Mouse (Mus musculus): ENCODE data around the gene Cacna1g. TPM values are rescaled to one million over a fixed set of nuclear protein-coding genes. Genes with fewer than 3 reads are reported as not detected.
A peak's percentile ranks its signal among the peaks of the same experiment; 100 is the strongest.

Cacna1g gene
- 30.0 and 30.5 TPM in 2 replicates for polyA plus RNA-seq (2014; fragmentation: Nextera tagmentation; extraction: Ambion mirVana)

DNA sequence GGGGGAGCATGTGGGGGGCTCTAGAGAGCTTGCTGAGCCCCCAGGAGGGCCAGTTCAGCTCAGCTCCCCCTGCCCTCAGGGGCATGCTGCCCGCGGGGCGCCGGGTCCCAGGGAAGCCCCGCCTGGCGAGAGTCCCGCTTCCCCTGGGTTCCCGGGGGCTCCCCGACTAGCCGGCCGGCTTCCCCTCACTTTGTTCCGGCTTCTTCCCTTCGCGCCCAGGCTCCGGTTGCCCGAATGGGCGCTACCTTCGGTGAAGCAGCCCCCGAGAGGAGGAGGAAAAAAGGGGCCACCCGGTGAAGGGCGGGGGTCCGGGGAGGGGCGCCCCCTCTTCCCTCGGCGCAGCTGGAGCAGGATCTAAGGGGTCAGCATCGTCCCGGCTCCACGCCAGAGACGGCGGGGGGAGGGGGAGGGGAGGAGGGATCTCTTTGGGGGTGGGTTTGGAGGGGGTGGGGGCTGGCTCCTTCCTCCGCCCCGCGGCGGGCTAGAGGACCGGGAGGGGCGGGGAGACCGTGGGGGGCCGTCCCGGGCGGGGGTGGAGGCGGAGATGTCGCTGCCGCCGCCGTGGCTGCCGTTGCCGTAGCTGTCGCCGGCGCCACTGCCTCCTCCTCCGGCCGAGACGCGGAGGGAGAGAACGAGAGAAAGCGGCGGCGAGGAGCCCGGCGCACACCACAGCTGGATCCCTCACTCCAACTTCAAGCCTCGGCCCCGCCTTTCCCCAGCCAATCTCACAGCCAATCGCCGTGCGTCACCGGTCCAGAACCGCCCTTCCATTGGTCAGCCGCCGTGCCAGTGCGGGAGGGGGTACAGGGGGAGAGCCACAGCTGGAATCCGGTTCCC, at the start of gene Cacna1g:
Gene Cacna1g, minus strand, starts transcription at position 492 of the 837 bp plus-strand sequence.
- ATAC-seq (ENCODE audit: low read depth) = peak; percentile 93
- H3K4me1 ChIP-seq (ENCODE audit: control insufficient read depth, insufficient read depth, low read length) = peaks cover 28% of the 10 kb centered on the region

DNA sequence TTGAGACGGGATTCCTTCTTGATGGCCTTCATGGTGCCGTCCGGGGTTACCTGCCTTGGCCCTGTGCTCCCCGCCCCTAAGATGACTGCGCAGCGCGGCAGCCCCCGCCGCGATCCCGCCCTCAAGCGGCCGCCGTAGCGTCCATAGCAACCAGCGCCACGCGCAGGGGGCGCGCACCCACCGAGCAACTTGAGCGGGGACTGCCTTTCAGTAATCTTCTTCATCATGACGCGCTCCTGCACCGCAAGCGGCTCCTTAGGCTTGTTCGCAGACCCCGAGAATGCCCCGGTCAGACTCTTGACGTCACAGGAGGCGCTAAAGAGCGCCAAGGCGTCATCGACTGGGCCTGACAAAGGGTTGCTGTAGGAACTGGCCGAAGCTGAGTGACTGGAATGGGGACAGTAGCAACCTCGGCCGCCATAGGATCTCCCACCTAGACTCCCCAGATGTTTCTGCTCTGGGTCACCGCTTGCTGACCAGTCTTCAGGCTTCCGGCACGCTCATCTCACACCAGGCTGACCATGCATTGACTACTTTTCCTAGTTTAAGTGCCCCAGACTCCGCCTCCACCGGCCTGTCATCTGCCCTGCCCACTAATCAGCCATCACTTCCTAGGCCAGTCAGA, 47.3 kb upstream of the Cacna1g start, which contains the start of gene Mycbpap:
Gene Mycbpap, minus strand, starts transcription at position 524 of the 625 bp plus-strand sequence.
- peaks cover 5% of the 10 kb centered on the region; the same call in 1 of the 2 replicates for H3K4me1 ChIP-seq (ENCODE audit: control insufficient read depth, insufficient read depth, low read length)
- peak; percentile 70 for ATAC-seq (ENCODE audit: low read depth)
- peak within 1 kb of the TSS; percentile 64 for H3K9ac ChIP-seq (ENCODE audit: low read depth, low read length)
- no peaks in the 10 kb centered on the region for H3K27me3 ChIP-seq (replicated peaks; ENCODE audit: control insufficient read depth, insufficient read depth, low read length)
- peak; percentile 72 for DNase-seq (ENCODE audit: low spot score)
- under 1% methylated on average over 36 of the region's 42 CpGs for WGBS
- H3K27ac ChIP-seq (replicated peaks; ENCODE audit: low read depth, low read length) = no peak within 1 kb of the TSS
- peak within 1 kb of the TSS; percentile 44 for H3K4me3 ChIP-seq (ENCODE audit: low read depth, low read length)
- no peaks in the 10 kb centered on the region for H3K9me3 ChIP-seq (ENCODE audit: control insufficient read depth, low read length)
- H3K36me3 ChIP-seq (ENCODE audit: control insufficient read depth, insufficient read depth, low read length) = no peaks in the 10 kb centered on the region
- peak within 1 kb of the TSS; percentile 82 for H3K4me2 ChIP-seq (ENCODE audit: low read depth, low read length)

More for the DNA sequence above, at the start of gene Cacna1g:
- Histone ChIP-seq H3K9ac (ENCODE audit: low read depth, low read length) (peak within 1 kb of the TSS; percentile 92), H3K27me3 (replicated peaks; ENCODE audit: control insufficient read depth, insufficient read depth, low read length) (peaks cover 11% of the 10 kb centered on the region; the same call in 1 of the 2 replicates), H3K4me3 (ENCODE audit: low read depth, low read length) (peak within 1 kb of the TSS; percentile 81), H3K9me3 (ENCODE audit: control insufficient read depth, low read length) (no peaks in the 10 kb centered on the region), H3K27ac (replicated peaks; ENCODE audit: low read depth, low read length) (peak within 1 kb of the TSS; percentile 97), H3K36me3 (ENCODE audit: control insufficient read depth, insufficient read depth, low read length) (no peaks in the 10 kb centered on the region), H3K4me2 (ENCODE audit: low read depth, low read length) (peak within 1 kb of the TSS; percentile 61)
- 2% methylated on average over 27 of the region's 71 CpGs for WGBS
- DNase-seq (ENCODE audit: low spot score) = peak; percentile 97

- WGBS = 38% methylated on average over 8 of the region's 9 CpGs
- Histone ChIP-seq H3K9me3 (ENCODE audit: control insufficient read depth, low read length) (0 out of 2 replicates have a peak, but pooled peaks cover 5% of the 10 kb centered on the region), H3K36me3 (ENCODE audit: control insufficient read depth, insufficient read depth, low read length) (no peaks in the 10 kb centered on the region), H3K27ac (replicated peaks; ENCODE audit: low read depth, low read length) (no peak overlapping the region), H3K9ac (ENCODE audit: low read depth, low read length) (no peak overlapping the region), H3K4me3 (ENCODE audit: low read depth, low read length) (no peak overlapping the region), H3K27me3 (replicated peaks; ENCODE audit: control insufficient read depth, insufficient read depth, low read length) (no peaks in the 10 kb centered on the region), H3K4me1 (ENCODE audit: control insufficient read depth, insufficient read depth, low read length) (no peaks in the 10 kb centered on the region), H3K4me2 (ENCODE audit: low read depth, low read length) (no peak overlapping the region)
- peak; percentile 68 for DNase-seq (ENCODE audit: low spot score)
- no peak for ATAC-seq (ENCODE audit: low read depth)
These were observed 39.5 kb upstream of the Cacna1g start for GRCm38 (mm10) chr11:94513452-94513851.

- Histone ChIP-seq H3K4me3 (ENCODE audit: low read depth, low read length) (no peak overlapping the region), H3K36me3 (ENCODE audit: control insufficient read depth, insufficient read depth, low read length) (no peaks in the 10 kb centered on the region), H3K4me2 (ENCODE audit: low read depth, low read length) (no peak overlapping the region), H3K4me1 (ENCODE audit: control insufficient read depth, insufficient read depth, low read length) (no peaks in the 10 kb centered on the region), H3K9me3 (ENCODE audit: control insufficient read depth, low read length) (0 out of 2 replicates have a peak, but pooled peaks cover 5% of the 10 kb centered on the region), H3K27me3 (replicated peaks; ENCODE audit: control insufficient read depth, insufficient read depth, low read length) (no peaks in the 10 kb centered on the region), H3K9ac (ENCODE audit: low read depth, low read length) (no peak overlapping the region), H3K27ac (replicated peaks; ENCODE audit: low read depth, low read length) (no peak overlapping the region)
- no peak for DNase-seq (ENCODE audit: low spot score)
- 90% methylated on average over 10 of the region's 10 CpGs for WGBS
- no peak for ATAC-seq (ENCODE audit: low read depth)
These were observed 35.0 kb upstream of the Cacna1g start for GRCm38 (mm10) chr11:94508976-94509375.

DNA sequence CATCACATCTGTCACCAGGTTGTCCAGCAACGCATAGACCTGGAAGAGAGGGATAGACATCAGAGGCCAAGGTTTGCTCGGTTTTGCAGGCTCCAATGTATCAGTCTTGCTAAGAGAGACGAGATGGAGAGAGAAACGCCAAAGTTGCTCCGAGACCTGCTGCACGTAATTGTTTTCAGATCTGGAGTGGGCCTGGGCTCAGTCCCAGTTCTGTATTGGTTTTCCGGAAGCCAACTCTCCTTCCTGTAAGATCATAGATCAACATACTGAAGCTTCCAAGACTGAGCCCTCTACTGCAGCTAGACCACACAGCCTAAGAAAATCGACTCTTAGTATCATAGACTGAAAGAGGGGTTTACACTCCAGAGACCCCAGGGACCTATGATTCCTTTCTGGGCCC, 27.5 kb upstream of the Cacna1g start:
- Histone ChIP-seq H3K27me3 (replicated peaks; ENCODE audit: control insufficient read depth, insufficient read depth, low read length) (no peaks in the 10 kb centered on the region; the same call in 1 of the 2 replicates), H3K4me2 (ENCODE audit: low read depth, low read length) (no peak overlapping the region), H3K4me3 (ENCODE audit: low read depth, low read length) (no peak overlapping the region), H3K36me3 (ENCODE audit: control insufficient read depth, insufficient read depth, low read length) (no peaks in the 10 kb centered on the region), H3K9ac (ENCODE audit: low read depth, low read length) (no peak overlapping the region), H3K4me1 (ENCODE audit: control insufficient read depth, insufficient read depth, low read length) (peaks cover 40% of the 10 kb centered on the region), H3K27ac (replicated peaks; ENCODE audit: low read depth, low read length) (no peak overlapping the region), H3K9me3 (ENCODE audit: control insufficient read depth, low read length) (no peaks in the 10 kb centered on the region)
- DNase-seq (ENCODE audit: low spot score) = no peak
- no peak for ATAC-seq (ENCODE audit: low read depth)
- WGBS = 66% methylated on average over 8 of the region's 8 CpGs

- Histone ChIP-seq H3K4me2 (ENCODE audit: low read depth, low read length) (peak overlapping the region; percentile 80), H3K9ac (ENCODE audit: low read depth, low read length) (no peak overlapping the region), H3K4me1 (ENCODE audit: control insufficient read depth, insufficient read depth, low read length) (peaks cover 40% of the 10 kb centered on the region), H3K27ac (replicated peaks; ENCODE audit: low read depth, low read length) (no peak overlapping the region; the same call in 1 of the 2 replicates), H3K9me3 (ENCODE audit: control insufficient read depth, low read length) (no peaks in the 10 kb centered on the region), H3K27me3 (replicated peaks; ENCODE audit: control insufficient read depth, insufficient read depth, low read length) (no peaks in the 10 kb centered on the region; the same call in 1 of the 2 replicates), H3K4me3 (ENCODE audit: low read depth, low read length) (peak overlapping the region; percentile 42), H3K36me3 (ENCODE audit: control insufficient read depth, insufficient read depth, low read length) (no peaks in the 10 kb centered on the region)
- ATAC-seq (ENCODE audit: low read depth) (0 out of 2 replicates have a peak, but pooled peaks have one; percentile 3), DNase-seq (ENCODE audit: low spot score) (no peak)
- WGBS = 21% methylated on average over 8 of the region's 8 CpGs
These were observed 26.4 kb upstream of the Cacna1g start for GRCm38 (mm10) chr11:94500362-94500761.

- H3K27me3 ChIP-seq (replicated peaks; ENCODE audit: control insufficient read depth, insufficient read depth, low read length) = no peaks in the 10 kb centered on the region; the same call in 1 of the 2 replicates
- no peaks in the 10 kb centered on the region for H3K9me3 ChIP-seq (ENCODE audit: control insufficient read depth, low read length)
- H3K36me3 ChIP-seq (ENCODE audit: control insufficient read depth, insufficient read depth, low read length) = no peaks in the 10 kb centered on the region
- H3K27ac ChIP-seq (replicated peaks; ENCODE audit: low read depth, low read length) = peak within 1 kb of the TSS; percentile 75
- H3K4me3 ChIP-seq (ENCODE audit: low read depth, low read length) = peak within 1 kb of the TSS; percentile 42
- DNase-seq (ENCODE audit: low spot score) = peak; percentile 62
- H3K4me1 ChIP-seq (ENCODE audit: control insufficient read depth, insufficient read depth, low read length) = peaks cover 40% of the 10 kb centered on the region
- ATAC-seq (ENCODE audit: low read depth) = peak; percentile 55
- H3K4me2 ChIP-seq (ENCODE audit: low read depth, low read length) = peak within 1 kb of the TSS; percentile 80
- H3K9ac ChIP-seq (ENCODE audit: low read depth, low read length) = peak within 1 kb of the TSS; percentile 63
- 0% methylated on average over 20 of the region's 26 CpGs for WGBS
These were observed 25.7 kb upstream of the Cacna1g start, which contains the start of gene Epn3 for GRCm38 (mm10) chr11:94499661-94500152. TSS of gene Epn3 (minus strand) at chr11:94499974.

DNA sequence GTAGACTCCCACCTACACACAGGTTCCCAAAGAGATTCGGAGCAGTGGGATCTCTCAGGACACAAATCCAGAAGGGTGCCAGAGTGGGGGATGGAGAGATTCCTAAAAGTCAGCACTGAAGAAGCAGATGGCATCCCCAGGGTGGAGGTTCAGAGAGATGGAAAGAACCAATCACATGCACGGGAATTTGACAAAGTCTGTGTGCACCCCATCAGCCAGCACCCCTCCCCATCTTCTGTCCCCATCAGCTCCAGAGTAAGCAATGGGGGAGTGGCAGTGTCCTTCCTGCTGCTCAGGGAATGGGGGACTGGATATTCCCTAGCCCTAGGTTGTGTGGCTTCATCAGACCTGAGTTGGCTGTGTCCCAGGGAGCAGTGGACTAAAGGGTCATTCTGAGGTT, 25.0 kb upstream of the Cacna1g start:
- Histone ChIP-seq H3K27ac (replicated peaks; ENCODE audit: low read depth, low read length) (peak overlapping the region; percentile 54; the same call in 1 of the 2 replicates), H3K9me3 (ENCODE audit: control insufficient read depth, low read length) (no peaks in the 10 kb centered on the region)
- ATAC-seq (ENCODE audit: low read depth) = 0 out of 2 replicates have a peak, but pooled peaks have one; percentile 9

More for the DNA sequence above, 25.0 kb upstream of the Cacna1g start:
- Histone ChIP-seq H3K4me1 (ENCODE audit: control insufficient read depth, insufficient read depth, low read length) (peaks cover 40% of the 10 kb centered on the region), H3K27me3 (replicated peaks; ENCODE audit: control insufficient read depth, insufficient read depth, low read length) (no peaks in the 10 kb centered on the region; the same call in 1 of the 2 replicates), H3K9ac (ENCODE audit: low read depth, low read length) (peak overlapping the region; percentile 63; the same call in 1 of the 2 replicates), H3K36me3 (ENCODE audit: control insufficient read depth, insufficient read depth, low read length) (no peaks in the 10 kb centered on the region), H3K4me3 (ENCODE audit: low read depth, low read length) (peak overlapping the region; percentile 42), H3K4me2 (ENCODE audit: low read depth, low read length) (peak overlapping the region; percentile 80)
- WGBS = 0% methylated on average over 2 of the region's 2 CpGs
- no peak for DNase-seq (ENCODE audit: low spot score)

All from embryonic facial prominence, embryonic 14.5 days (tissue).